Mouse (Mus musculus): ENCODE data around the gene Pnkd. TPM values are rescaled to one million over a fixed set of nuclear protein-coding genes. Genes with fewer than 3 reads are reported as not detected.

Pnkd gene
- polyA plus RNA-seq, 1 experiment, result 68.0 TPM

- Histone ChIP-seq H3K36me3 (ENCODE audit: control insufficient read depth, insufficient read depth) (no peaks in the 10 kb centered on the region), H3K4me3 (ENCODE audit: insufficient read depth, poor library complexity, severe bottlenecking) (no peak overlapping the region), H3ac (ENCODE audit: control insufficient read depth, insufficient read length, low read depth) (no peak overlapping the region), H3K27me3 (ENCODE audit: control insufficient read depth, insufficient read depth, insufficient read length) (no peaks in the 10 kb centered on the region), H3K79me2 (ENCODE audit: control insufficient read depth, insufficient read depth) (no peaks in the 10 kb centered on the region), H3K79me3 (ENCODE audit: low read depth) (no peaks in the 10 kb centered on the region)
- TF ChIP-seq CTCF (IDR thresholded peaks at IDR 0.05; ENCODE audit: control insufficient read depth, insufficient read depth, insufficient read length) (no peak), MYOD1 (IDR thresholded peaks at IDR 0.05; ENCODE audit: control insufficient read depth, insufficient read length, low read depth) (no peak), MYOG (IDR thresholded peaks at IDR 0.05; ENCODE audit: control insufficient read depth, extremely low read depth, insufficient read length) (no peak), USF1 (IDR thresholded peaks at IDR 0.05; ENCODE audit: low read depth) (no peak), CEBPB (IDR thresholded peaks at IDR 0.05; ENCODE audit: low read depth) (no peak), FOSL1 (IDR thresholded peaks at IDR 0.05; ENCODE audit: insufficient read depth, low read length, poor library complexity, severe bottlenecking) (no peak), MAX (IDR thresholded peaks at IDR 0.05) (no peak)
Observed at GRCm38 (mm10) chr1:74379058-74379504, 94.4 kb downstream of the Pnkd start.

GRCm38 (mm10) chr1:74380484-74380883 lies 95.8 kb downstream of the Pnkd start:
- H3ac ChIP-seq (ENCODE audit: control insufficient read depth, insufficient read length, low read depth), result no peak overlapping the region
- no peak for TF ChIP-seq MYOG (IDR thresholded peaks at IDR 0.05; ENCODE audit: control insufficient read depth, extremely low read depth, insufficient read length)
- TF ChIP-seq FOSL1 (IDR thresholded peaks at IDR 0.05; ENCODE audit: insufficient read depth, low read length, poor library complexity, severe bottlenecking), result no peak
- TF ChIP-seq USF1 (IDR thresholded peaks at IDR 0.05; ENCODE audit: low read depth), result no peak
- no peak for TF ChIP-seq MYOD1 (IDR thresholded peaks at IDR 0.05; ENCODE audit: control insufficient read depth, insufficient read length, low read depth)
- no peak for TF ChIP-seq MAX (IDR thresholded peaks at IDR 0.05)
- TF ChIP-seq CTCF (IDR thresholded peaks at IDR 0.05; ENCODE audit: control insufficient read depth, insufficient read depth, insufficient read length), result no peak
- no peak for TF ChIP-seq CEBPB (IDR thresholded peaks at IDR 0.05; ENCODE audit: low read depth)

GRCm38 (mm10) chr1:74381588-74382021 lies 96.9 kb downstream of the Pnkd start:
- H3K79me3 ChIP-seq (ENCODE audit: low read depth), result no peaks in the 10 kb centered on the region
- no peaks in the 10 kb centered on the region for H3K27me3 ChIP-seq (ENCODE audit: control insufficient read depth, insufficient read depth, insufficient read length)
- H3K4me3 ChIP-seq (ENCODE audit: insufficient read depth, poor library complexity, severe bottlenecking), result no peak overlapping the region
- TF ChIP-seq CEBPB (IDR thresholded peaks at IDR 0.05; ENCODE audit: low read depth) (no peak), FOSL1 (IDR thresholded peaks at IDR 0.05; ENCODE audit: insufficient read depth, low read length, poor library complexity, severe bottlenecking) (peak; percentile 16)
- H3K79me2 ChIP-seq (ENCODE audit: control insufficient read depth, insufficient read depth), result no peaks in the 10 kb centered on the region
- H3ac ChIP-seq (ENCODE audit: control insufficient read depth, insufficient read length, low read depth), result no peak overlapping the region
- H3K36me3 ChIP-seq (ENCODE audit: control insufficient read depth, insufficient read depth), result no peaks in the 10 kb centered on the region

More at GRCm38 (mm10) chr1:74380484-74380883, 95.8 kb downstream of the Pnkd start:
- no peaks in the 10 kb centered on the region for H3K27me3 ChIP-seq (ENCODE audit: control insufficient read depth, insufficient read depth, insufficient read length)
- H3K36me3 ChIP-seq (ENCODE audit: control insufficient read depth, insufficient read depth), result no peaks in the 10 kb centered on the region
- H3K4me3 ChIP-seq (ENCODE audit: insufficient read depth, poor library complexity, severe bottlenecking), result no peak overlapping the region
- H3K79me2 ChIP-seq (ENCODE audit: control insufficient read depth, insufficient read depth), result no peaks in the 10 kb centered on the region
- no peaks in the 10 kb centered on the region for H3K79me3 ChIP-seq (ENCODE audit: low read depth)

- Histone ChIP-seq H3K27me3 (ENCODE audit: control insufficient read depth, insufficient read depth, insufficient read length) (no peaks in the 10 kb centered on the region), H3K79me2 (ENCODE audit: control insufficient read depth, insufficient read depth) (no peaks in the 10 kb centered on the region)
- TF ChIP-seq MYOD1 (IDR thresholded peaks at IDR 0.05; ENCODE audit: control insufficient read depth, insufficient read length, low read depth), result no peak
- TF ChIP-seq MYOG (IDR thresholded peaks at IDR 0.05; ENCODE audit: control insufficient read depth, extremely low read depth, insufficient read length), result no peak
- TF ChIP-seq MAX (IDR thresholded peaks at IDR 0.05), result no peak
- no peak for TF ChIP-seq CTCF (IDR thresholded peaks at IDR 0.05; ENCODE audit: control insufficient read depth, insufficient read depth, insufficient read length)
- TF ChIP-seq CEBPB (IDR thresholded peaks at IDR 0.05; ENCODE audit: low read depth), result no peak
- no peak for TF ChIP-seq USF1 (IDR thresholded peaks at IDR 0.05; ENCODE audit: low read depth)
- TF ChIP-seq FOSL1 (IDR thresholded peaks at IDR 0.05; ENCODE audit: insufficient read depth, low read length, poor library complexity, severe bottlenecking), result no peak
Observed at GRCm38 (mm10) chr1:74383385-74383784, 98.7 kb downstream of the Pnkd start.

GRCm38 (mm10) chr1:74384525-74384924 lies 99.8 kb downstream of the Pnkd start:
- Histone ChIP-seq H3K4me3 (ENCODE audit: insufficient read depth, poor library complexity, severe bottlenecking) (no peak overlapping the region), H3K36me3 (ENCODE audit: control insufficient read depth, insufficient read depth) (no peaks in the 10 kb centered on the region), H3K79me2 (ENCODE audit: control insufficient read depth, insufficient read depth) (no peaks in the 10 kb centered on the region), H3K27me3 (ENCODE audit: control insufficient read depth, insufficient read depth, insufficient read length) (no peaks in the 10 kb centered on the region), H3K79me3 (ENCODE audit: low read depth) (no peaks in the 10 kb centered on the region), H3ac (ENCODE audit: control insufficient read depth, insufficient read length, low read depth) (no peak overlapping the region)
- TF ChIP-seq MYOG (IDR thresholded peaks at IDR 0.05; ENCODE audit: control insufficient read depth, extremely low read depth, insufficient read length) (no peak), FOSL1 (IDR thresholded peaks at IDR 0.05; ENCODE audit: insufficient read depth, low read length, poor library complexity, severe bottlenecking) (no peak), USF1 (IDR thresholded peaks at IDR 0.05; ENCODE audit: low read depth) (no peak), MAX (IDR thresholded peaks at IDR 0.05) (no peak), CTCF (IDR thresholded peaks at IDR 0.05; ENCODE audit: control insufficient read depth, insufficient read depth, insufficient read length) (no peak), MYOD1 (IDR thresholded peaks at IDR 0.05; ENCODE audit: control insufficient read depth, insufficient read length, low read depth) (no peak), CEBPB (IDR thresholded peaks at IDR 0.05; ENCODE audit: low read depth) (no peak)

More at GRCm38 (mm10) chr1:74383385-74383784, 98.7 kb downstream of the Pnkd start:
- H3K36me3 ChIP-seq (ENCODE audit: control insufficient read depth, insufficient read depth), result no peaks in the 10 kb centered on the region
- H3ac ChIP-seq (ENCODE audit: control insufficient read depth, insufficient read length, low read depth), result no peak overlapping the region
- no peaks in the 10 kb centered on the region for H3K79me3 ChIP-seq (ENCODE audit: low read depth)
- no peak overlapping the region for H3K4me3 ChIP-seq (ENCODE audit: insufficient read depth, poor library complexity, severe bottlenecking)

GRCm38 (mm10) chr1:74385064-74385463 lies 100.3 kb downstream of the Pnkd start:
- H3K79me3 ChIP-seq (ENCODE audit: low read depth), result no peaks in the 10 kb centered on the region
- H3ac ChIP-seq (ENCODE audit: control insufficient read depth, insufficient read length, low read depth), result no peak overlapping the region
- H3K4me3 ChIP-seq (ENCODE audit: insufficient read depth, poor library complexity, severe bottlenecking), result no peak overlapping the region
- no peaks in the 10 kb centered on the region for H3K27me3 ChIP-seq (ENCODE audit: control insufficient read depth, insufficient read depth, insufficient read length)
- H3K79me2 ChIP-seq (ENCODE audit: control insufficient read depth, insufficient read depth), result no peaks in the 10 kb centered on the region
- no peaks in the 10 kb centered on the region for H3K36me3 ChIP-seq (ENCODE audit: control insufficient read depth, insufficient read depth)
- TF ChIP-seq MYOG (IDR thresholded peaks at IDR 0.05; ENCODE audit: control insufficient read depth, extremely low read depth, insufficient read length), result no peak
- no peak for TF ChIP-seq USF1 (IDR thresholded peaks at IDR 0.05; ENCODE audit: low read depth)
- no peak for TF ChIP-seq FOSL1 (IDR thresholded peaks at IDR 0.05; ENCODE audit: insufficient read depth, low read length, poor library complexity, severe bottlenecking)
- TF ChIP-seq MYOD1 (IDR thresholded peaks at IDR 0.05; ENCODE audit: control insufficient read depth, insufficient read length, low read depth), result no peak
- TF ChIP-seq CEBPB (IDR thresholded peaks at IDR 0.05; ENCODE audit: low read depth), result no peak
- no peak for TF ChIP-seq MAX (IDR thresholded peaks at IDR 0.05)
- TF ChIP-seq CTCF (IDR thresholded peaks at IDR 0.05; ENCODE audit: control insufficient read depth, insufficient read depth, insufficient read length), result no peak

All from C2C12 (cell line).